29 mouse cellular contexts compared by ENCODE assay signal in the genomic region with DNA sequence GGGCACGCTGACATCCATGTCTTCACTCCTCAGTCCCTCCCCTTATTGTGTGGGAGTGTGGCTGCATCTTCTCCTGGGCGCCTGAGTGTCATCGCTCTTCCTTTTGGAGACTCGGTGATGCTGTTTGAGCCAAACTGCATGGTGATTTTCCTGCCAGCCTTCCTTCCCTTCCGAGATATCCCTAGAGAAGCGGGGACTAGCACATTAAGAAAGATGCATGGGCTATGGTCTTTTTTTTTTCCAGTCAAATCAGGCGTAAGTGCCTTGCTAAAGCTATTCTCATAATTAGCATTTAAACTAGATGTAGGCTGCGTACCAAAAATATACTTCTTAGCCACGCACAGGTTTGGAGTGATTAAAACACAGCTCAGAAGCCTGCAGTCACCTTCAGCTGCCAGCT. TPM values are rescaled to one million over a fixed set of nuclear protein-coding genes. Genes with fewer than 3 reads are reported as not detected.
DNase-seq lines count a peak whose midpoint lies in the region; ATAC-seq lines count a peak whose summit lies in the region.
"Had no signal": no experiment of that assay in that cellular context is flagged by ENCODE, and none has a peak within 500 bp of the region (broad histone marks: within the 10 kb centered on the region; RNA-seq: fewer than 3 reads in every experiment).

No protein-coding gene starts in this region.

- H3K4me3 ChIP-seq in hindbrain, embryonic 14.5 days (replicated peaks; ENCODE audit: low read length), result no peak overlapping the region
- no peak overlapping the region for H3K4me3 ChIP-seq in hindbrain, embryonic 11.5 days (ENCODE audit: low read depth, low read length)
- H3K4me3 ChIP-seq in midbrain, embryonic 15.5 days, result no peak overlapping the region
- H3K4me3 ChIP-seq in midbrain, embryonic 11.5 days (ENCODE audit: low read depth, low read length), result no peak overlapping the region
- no peak overlapping the region for H3K4me3 ChIP-seq in intestine, embryonic 15.5 days (replicated peaks)
- H3K4me3 ChIP-seq: embryonic facial prominence, embryonic 12.5 days; forebrain, embryonic 15.5 days; heart, embryonic 13.5 days; limb, embryonic 12.5 days; liver, embryonic 15.5 days; myocyte had no signal

- no peak overlapping the region for H3K4me2 ChIP-seq in hindbrain, embryonic 14.5 days (replicated peaks)
- H3K4me2 ChIP-seq in hindbrain, embryonic 11.5 days (replicated peaks; ENCODE audit: low read depth, low read length), result no peak overlapping the region
- no peak overlapping the region for H3K4me2 ChIP-seq in midbrain, embryonic 15.5 days
- H3K4me2 ChIP-seq in midbrain, embryonic 11.5 days, result no peak overlapping the region
- H3K4me2 ChIP-seq in intestine, embryonic 15.5 days (replicated peaks), result no peak overlapping the region
- H3K4me2 ChIP-seq: embryonic facial prominence, embryonic 12.5 days; forebrain, embryonic 15.5 days; heart, embryonic 13.5 days; limb, embryonic 12.5 days; liver, embryonic 15.5 days; lung, embryonic 14.5 days had no signal

- H3K27me3 ChIP-seq in hindbrain, embryonic 14.5 days (ENCODE audit: control insufficient read depth, insufficient read depth, low read length), result no peaks in the 10 kb centered on the region
- no peaks in the 10 kb centered on the region for H3K27me3 ChIP-seq in hindbrain, embryonic 11.5 days (ENCODE audit: control insufficient read depth, insufficient read depth, low read length)
- H3K27me3 ChIP-seq in midbrain, embryonic 15.5 days (replicated peaks), result no peaks in the 10 kb centered on the region
- H3K27me3 ChIP-seq in midbrain, embryonic 11.5 days (ENCODE audit: control insufficient read depth, insufficient read depth, low read length), result no peaks in the 10 kb centered on the region
- no peaks in the 10 kb centered on the region for H3K27me3 ChIP-seq in intestine, embryonic 15.5 days (replicated peaks)
- H3K27me3 ChIP-seq: embryonic facial prominence, embryonic 12.5 days; forebrain, embryonic 15.5 days; heart, embryonic 13.5 days; limb, embryonic 12.5 days; liver, embryonic 15.5 days had no signal

- no peak overlapping the region for H3K9ac ChIP-seq in hindbrain, embryonic 14.5 days
- H3K9ac ChIP-seq in hindbrain, embryonic 11.5 days (ENCODE audit: low read depth, low read length), result no peak overlapping the region
- H3K9ac ChIP-seq in midbrain, embryonic 15.5 days, result 0 out of 2 replicates have a peak overlapping the region, but pooled peaks have one; percentile 19
- H3K9ac ChIP-seq in midbrain, embryonic 11.5 days (ENCODE audit: low read length), result no peak overlapping the region
- H3K9ac ChIP-seq in intestine, embryonic 15.5 days, result no peak overlapping the region
- H3K9ac ChIP-seq: embryonic facial prominence, embryonic 12.5 days; forebrain, embryonic 15.5 days; heart, embryonic 13.5 days; limb, embryonic 12.5 days; liver, embryonic 15.5 days; lung, embryonic 14.5 days had no signal

- 61% methylated on average over 9 of the region's 9 CpGs for WGBS in hindbrain, embryonic 14.5 days
- WGBS in hindbrain, embryonic 11.5 days, result 86% methylated on average over 9 of the region's 9 CpGs
- WGBS in midbrain, embryonic 15.5 days, result 72% methylated on average over 9 of the region's 9 CpGs
- WGBS in midbrain, embryonic 11.5 days, result 86% methylated on average over 9 of the region's 9 CpGs
- 90% methylated on average over 9 of the region's 9 CpGs for WGBS in intestine, embryonic 15.5 days

- DNase-seq in hindbrain, embryonic 14.5 days (ENCODE audit: low spot score), result no peak
- DNase-seq in hindbrain, embryonic 11.5 days (ENCODE audit: low spot score), result no peak
- no peak for DNase-seq in midbrain, embryonic 11.5 days (ENCODE audit: low spot score, missing footprints)
- DNase-seq in right cerebral cortex, postnatal 25 days, result peak; percentile 27
- no peak for DNase-seq in right cerebral cortex, postnatal 10 days (ENCODE audit: low spot score in 2 of 2)
- DNase-seq: adrenal gland, postnatal 14 days; cerebellum, adult 11-12 months; cerebellum, adult 9-11 months; embryo, embryonic 11 days; gastrocnemius, postnatal 10 days; heart, postnatal 10 days; kidney, adult 9 months; kidney, postnatal 10 days; layer of hippocampus, adult 9-11 months; lung, embryonic 14.5 days; lung, postnatal 14 days; thymus, adult 2 months; thymus, postnatal 36 days had no signal

- H3K27ac ChIP-seq in hindbrain, embryonic 14.5 days, result 0 out of 2 replicates have a peak overlapping the region, but pooled peaks have one; percentile 16
- no peak overlapping the region for H3K27ac ChIP-seq in hindbrain, embryonic 11.5 days (ENCODE audit: low read depth, low read length)
- H3K27ac ChIP-seq in midbrain, embryonic 15.5 days, result no peak overlapping the region; the same call in 1 of the 2 replicates
- H3K27ac ChIP-seq in midbrain, embryonic 11.5 days (ENCODE audit: low read depth, low read length), result no peak overlapping the region
- H3K27ac ChIP-seq in intestine, embryonic 15.5 days, result no peak overlapping the region
- H3K27ac ChIP-seq: embryonic facial prominence, embryonic 12.5 days; forebrain, embryonic 15.5 days; heart, embryonic 13.5 days; limb, embryonic 12.5 days; liver, embryonic 15.5 days; stomach, postnatal 0 days had no signal

- no peaks in the 10 kb centered on the region for H3K9me3 ChIP-seq in hindbrain, embryonic 14.5 days (ENCODE audit: control insufficient read depth, low read length)
- no peaks in the 10 kb centered on the region for H3K9me3 ChIP-seq in hindbrain, embryonic 11.5 days (ENCODE audit: control insufficient read depth, low read length)
- no peaks in the 10 kb centered on the region for H3K9me3 ChIP-seq in midbrain, embryonic 15.5 days
- H3K9me3 ChIP-seq in midbrain, embryonic 11.5 days (ENCODE audit: control insufficient read depth, low read length), result no peaks in the 10 kb centered on the region
- H3K9me3 ChIP-seq in intestine, embryonic 15.5 days, result no peaks in the 10 kb centered on the region
- H3K9me3 ChIP-seq: embryonic facial prominence, embryonic 12.5 days; forebrain, embryonic 15.5 days; heart, embryonic 13.5 days; limb, embryonic 12.5 days; liver, embryonic 15.5 days had no signal

- 0 out of 2 replicates have a peak, but pooled peaks cover 7% of the 10 kb centered on the region for H3K4me1 ChIP-seq in hindbrain, embryonic 14.5 days (replicated peaks; ENCODE audit: control insufficient read depth, insufficient read depth, low read length)
- no peaks in the 10 kb centered on the region for H3K4me1 ChIP-seq in hindbrain, embryonic 11.5 days (replicated peaks; ENCODE audit: control insufficient read depth, insufficient read depth, low read length)
- peaks cover 9% of the 10 kb centered on the region; the same call in 1 of the 2 replicates for H3K4me1 ChIP-seq in midbrain, embryonic 15.5 days
- peaks cover 4% of the 10 kb centered on the region; the same call in 1 of the 2 replicates for H3K4me1 ChIP-seq in midbrain, embryonic 11.5 days (ENCODE audit: control insufficient read depth, insufficient read depth, low read length)
- no peaks in the 10 kb centered on the region for H3K4me1 ChIP-seq in intestine, embryonic 15.5 days (replicated peaks)
- H3K4me1 ChIP-seq: forebrain, embryonic 15.5 days; liver, embryonic 15.5 days had no signal

- no peak for ATAC-seq in hindbrain, embryonic 14.5 days (ENCODE audit: low FRiP score)
- no peak for ATAC-seq in hindbrain, embryonic 11.5 days (ENCODE audit: low FRiP score)
- no peak for ATAC-seq in midbrain, embryonic 15.5 days (replicated peaks)
- no peak for ATAC-seq in midbrain, embryonic 11.5 days (ENCODE audit: low FRiP score)
- no peak for ATAC-seq in intestine, embryonic 15.5 days
- ATAC-seq: CD4-positive, CD25-positive, alpha-beta regulatory T cell, adult 4 months; forebrain, embryonic 15.5 days; intestine, embryonic 16.5 days had no signal

- H3K36me3 ChIP-seq in hindbrain, embryonic 14.5 days (replicated peaks; ENCODE audit: control insufficient read depth, insufficient read depth), result peaks cover 12% of the 10 kb centered on the region
- H3K36me3 ChIP-seq in hindbrain, embryonic 11.5 days (ENCODE audit: control insufficient read depth, insufficient read depth, low read length), result no peaks in the 10 kb centered on the region
- H3K36me3 ChIP-seq in midbrain, embryonic 15.5 days (replicated peaks), result 0 out of 2 replicates have a peak, but pooled peaks cover 7% of the 10 kb centered on the region
- no peaks in the 10 kb centered on the region for H3K36me3 ChIP-seq in midbrain, embryonic 11.5 days (ENCODE audit: control insufficient read depth, insufficient read depth, low read length)
- H3K36me3 ChIP-seq in intestine, embryonic 15.5 days, result peaks cover 27% of the 10 kb centered on the region

RNA-seq across cellular contexts. Expression of a gene that starts 28.0 kb away (rescaled TPM):
- polyA plus RNA-seq in hindbrain, embryonic 14.5 days (2014; fragmentation: Nextera tagmentation; extraction: Ambion mirVana), result 73.9 and 84.4 TPM in 2 replicates
- 52.5 and 54.7 TPM in 2 replicates for polyA plus RNA-seq in hindbrain, embryonic 11.5 days (2014; fragmentation: Nextera tagmentation; extraction: Ambion mirVana)
- polyA plus RNA-seq in midbrain, embryonic 15.5 days (2015; fragmentation: Nextera tagmentation; extraction: Ambion mirVana), result 71.3 and 71.8 TPM in 2 replicates
- 50.9 and 54.9 TPM in 2 replicates for polyA plus RNA-seq in midbrain, embryonic 11.5 days (2014; fragmentation: Nextera tagmentation; extraction: Ambion mirVana)
- 101 and 112 TPM in 2 replicates for polyA plus RNA-seq in intestine, embryonic 15.5 days (2015; fragmentation: Nextera tagmentation; extraction: Ambion mirVana)
